Mouse (Mus musculus): Measurements from ENCODE around the gene Actb. TPM values are rescaled to one million over a fixed set of nuclear protein-coding genes. Genes with fewer than 3 reads are reported as not detected.

The Actb gene
- total and polyA plus RNA-seq, 2 experiments from 2014 or later, result 5,744 to 19,349 TPM

- 59% methylated on average over 8 of the region's 8 CpGs for WGBS
- peak; percentile 92 for DNase-seq
- H3K4me3 ChIP-seq (ENCODE audit: low read depth, low read length), result no peak overlapping the region
- H3K4me2 ChIP-seq (ENCODE audit: low read depth), result no peak overlapping the region
- H3K36me3 ChIP-seq (ENCODE audit: insufficient read depth), result peaks cover 25% of the 10 kb centered on the region
- peak; percentile 94 for TF ChIP-seq CTCF (IDR thresholded peaks at IDR 0.05; ENCODE audit: low read depth)
- no peaks in the 10 kb centered on the region for H3K9me3 ChIP-seq (ENCODE audit: low read length)
- no peak overlapping the region; the same call in 1 of the 2 replicates for H3K27ac ChIP-seq (ENCODE audit: low read depth, low read length)
- H3K27me3 ChIP-seq (ENCODE audit: insufficient read depth, low read length), result no peaks in the 10 kb centered on the region
- H3K4me1 ChIP-seq (ENCODE audit: insufficient read depth), result 0 out of 2 replicates have a peak, but pooled peaks cover 3% of the 10 kb centered on the region
- H3K9ac ChIP-seq, result no peak overlapping the region
- ATAC-seq, result peak; percentile 78
Observed at GRCm38 (mm10) chr5:142879318-142880175, 27.0 kb downstream of the Actb start.

GRCm38 (mm10) chr5:142878570-142878969 lies 28.0 kb downstream of the Actb start:
- WGBS, result 69% methylated on average over 15 of the region's 15 CpGs
- TF ChIP-seq CTCF (IDR thresholded peaks at IDR 0.05; ENCODE audit: low read depth), result no peak
- Histone ChIP-seq H3K9ac (no peak overlapping the region), H3K9me3 (ENCODE audit: low read length) (no peaks in the 10 kb centered on the region), H3K27me3 (ENCODE audit: insufficient read depth, low read length) (no peaks in the 10 kb centered on the region), H3K36me3 (ENCODE audit: insufficient read depth) (peaks cover 23% of the 10 kb centered on the region), H3K27ac (ENCODE audit: low read depth, low read length) (no peak overlapping the region), H3K4me1 (ENCODE audit: insufficient read depth) (0 out of 2 replicates have a peak, but pooled peaks cover 3% of the 10 kb centered on the region), H3K4me2 (ENCODE audit: low read depth) (no peak overlapping the region), H3K4me3 (ENCODE audit: low read depth, low read length) (no peak overlapping the region)
- DNase-seq (no peak), ATAC-seq (no peak)

GRCm38 (mm10) chr5:142877337-142878280 lies 28.9 kb downstream of the Actb start:
- ATAC-seq (peak; percentile 91), DNase-seq (peak; percentile 93)
- Histone ChIP-seq H3K36me3 (ENCODE audit: insufficient read depth) (peaks cover 28% of the 10 kb centered on the region), H3K27ac (ENCODE audit: low read depth, low read length) (peak overlapping the region; percentile 51; the same call in 1 of the 2 replicates), H3K9ac (no peak overlapping the region), H3K27me3 (ENCODE audit: insufficient read depth, low read length) (no peaks in the 10 kb centered on the region), H3K4me2 (ENCODE audit: low read depth) (no peak overlapping the region), H3K4me3 (ENCODE audit: low read depth, low read length) (no peak overlapping the region), H3K4me1 (ENCODE audit: insufficient read depth) (0 out of 2 replicates have a peak, but pooled peaks cover 3% of the 10 kb centered on the region), H3K9me3 (ENCODE audit: low read length) (no peaks in the 10 kb centered on the region)
- 24% methylated on average over 11 of the region's 11 CpGs for WGBS
- peak; percentile 99 for TF ChIP-seq CTCF (IDR thresholded peaks at IDR 0.05; ENCODE audit: low read depth)

- H3K27ac ChIP-seq (ENCODE audit: low read depth, low read length), result no peak overlapping the region
- H3K4me1 ChIP-seq (ENCODE audit: insufficient read depth), result 0 out of 2 replicates have a peak, but pooled peaks cover 3% of the 10 kb centered on the region
- DNase-seq (no peak), ATAC-seq (0 out of 2 replicates have a peak, but pooled peaks have one; percentile 1)
- WGBS, result 68% methylated on average over 5 of the region's 5 CpGs
- H3K4me2 ChIP-seq (ENCODE audit: low read depth), result no peak overlapping the region
- H3K9ac ChIP-seq, result no peak overlapping the region
- H3K27me3 ChIP-seq (ENCODE audit: insufficient read depth, low read length), result no peaks in the 10 kb centered on the region
- no peaks in the 10 kb centered on the region for H3K9me3 ChIP-seq (ENCODE audit: low read length)
- peaks cover 35% of the 10 kb centered on the region for H3K36me3 ChIP-seq (ENCODE audit: insufficient read depth)
- H3K4me3 ChIP-seq (ENCODE audit: low read depth, low read length), result no peak overlapping the region
- no peak for TF ChIP-seq CTCF (IDR thresholded peaks at IDR 0.05; ENCODE audit: low read depth)
Observed at GRCm38 (mm10) chr5:142876896-142877295, 29.7 kb downstream of the Actb start.

- ATAC-seq (no peak), DNase-seq (no peak)
- no peak overlapping the region for H3K4me2 ChIP-seq (ENCODE audit: low read depth)
- no peak for TF ChIP-seq CTCF (IDR thresholded peaks at IDR 0.05; ENCODE audit: low read depth)
- 76% methylated on average over 10 of the region's 10 CpGs for WGBS
- H3K27me3 ChIP-seq (ENCODE audit: insufficient read depth, low read length), result no peaks in the 10 kb centered on the region
- H3K4me1 ChIP-seq (ENCODE audit: insufficient read depth), result no peaks in the 10 kb centered on the region; the same call in 1 of the 2 replicates
- peaks cover 45% of the 10 kb centered on the region for H3K36me3 ChIP-seq (ENCODE audit: insufficient read depth)
- no peaks in the 10 kb centered on the region for H3K9me3 ChIP-seq (ENCODE audit: low read length)
- no peak overlapping the region for H3K9ac ChIP-seq
- H3K27ac ChIP-seq (ENCODE audit: low read depth, low read length), result no peak overlapping the region
- H3K4me3 ChIP-seq (ENCODE audit: low read depth, low read length), result no peak overlapping the region
Observed at GRCm38 (mm10) chr5:142875513-142875905, 31.0 kb downstream of the Actb start.

- Histone ChIP-seq H3K27ac (ENCODE audit: low read depth, low read length) (no peak overlapping the region), H3K9ac (no peak overlapping the region), H3K4me1 (ENCODE audit: insufficient read depth) (no peaks in the 10 kb centered on the region; the same call in 1 of the 2 replicates), H3K36me3 (ENCODE audit: insufficient read depth) (peaks cover 45% of the 10 kb centered on the region), H3K4me3 (ENCODE audit: low read depth, low read length) (no peak overlapping the region), H3K4me2 (ENCODE audit: low read depth) (no peak overlapping the region), H3K9me3 (ENCODE audit: low read length) (no peaks in the 10 kb centered on the region), H3K27me3 (ENCODE audit: insufficient read depth, low read length) (no peaks in the 10 kb centered on the region)
- ATAC-seq, result no peak
- no peak for DNase-seq
- 73% methylated on average over 13 of the region's 13 CpGs for WGBS
- TF ChIP-seq CTCF (IDR thresholded peaks at IDR 0.05; ENCODE audit: low read depth), result 0 out of 2 replicates have a peak, but pooled peaks have one; percentile 22
Observed at GRCm38 (mm10) chr5:142874791-142875512, 31.6 kb downstream of the Actb start.

Data from forebrain, postnatal 0 days (tissue).